ENCODE assay signal across 9 mouse cellular contexts in genomic region chr4:53218752-53219151, GRCm38 (mm10). TPM values are rescaled to one million over a fixed set of nuclear protein-coding genes. Genes with fewer than 3 reads are reported as not detected.
A peak's percentile ranks its signal among the peaks of the same experiment; 100 is the strongest.
DNase-seq lines count a peak whose midpoint lies in the region; TF ChIP-seq lines count a peak whose summit lies in the region.
"Had no signal": no experiment of that assay in that cellular context is flagged by ENCODE, and none has a peak within 500 bp of the region (broad histone marks: within the 10 kb centered on the region; RNA-seq: fewer than 3 reads in every experiment).

No protein-coding gene starts in this region.

- H3K27ac ChIP-seq in gastrocnemius, adult 2 months = peak overlapping the region; percentile 80
- H3K27ac ChIP-seq in left cerebral cortex, adult 2 months = peak overlapping the region; percentile 92
- H3K27ac ChIP-seq in olfactory bulb, adult 2 months (ENCODE audit: insufficient read depth, low read depth, low read length) = peak overlapping the region; percentile 80
- H3K27ac ChIP-seq: liver, embryonic 15.5 days had no signal

- DNase-seq in gastrocnemius, adult 2 months = peak; percentile 41
- no peak for DNase-seq in gastrocnemius, postnatal 4 days (ENCODE audit: low spot score in 2 of 2)
- peak; percentile 84 for DNase-seq in brain, adult 2 months (ENCODE audit: low read depth, low spot score)
- DNase-seq in frontal cortex, postnatal 10 days (ENCODE audit: low spot score in 2 of 2) = peak; percentile 43 to 62
- peak; percentile 25 to 27 for DNase-seq in left cerebral cortex, adult 2 months (ENCODE audit: extremely low spot score in 1 of 2, low spot score in 2 of 2)
- no peak for DNase-seq in urinary bladder, postnatal 36 days (ENCODE audit: low spot score in 2 of 2)
- no peak for DNase-seq in spleen, adult 18-20 months

- H3K4me3 ChIP-seq in gastrocnemius, adult 2 months = no peak overlapping the region; the same call in 1 of the 2 replicates
- no peak overlapping the region; the same call in 1 of the 2 replicates for H3K4me3 ChIP-seq in left cerebral cortex, adult 2 months
- no peak overlapping the region for H3K4me3 ChIP-seq in olfactory bulb, adult 2 months (ENCODE audit: insufficient read depth, low read depth, low read length)

- TF ChIP-seq POLR2A in olfactory bulb, adult 2 months (IDR thresholded peaks at IDR 0.05; ENCODE audit: insufficient read depth, low read depth, low read length) = no peak

- no peak for TF ChIP-seq CTCF in gastrocnemius, adult 2 months (IDR thresholded peaks at IDR 0.05)
- no peak for TF ChIP-seq CTCF in left cerebral cortex, adult 2 months (IDR thresholded peaks at IDR 0.05)
- TF ChIP-seq CTCF in olfactory bulb, adult 2 months (IDR thresholded peaks at IDR 0.05; ENCODE audit: insufficient read depth, low read depth, low read length) = no peak

- WGBS in olfactory bulb, adult 2 months = 30% methylated on average over 7 of the region's 7 CpGs

- peaks cover 19% of the 10 kb centered on the region for H3K4me1 ChIP-seq in olfactory bulb, adult 2 months (ENCODE audit: control insufficient read depth, insufficient read depth, low read length)

- intact Hi-C loops in gastrocnemius, adult 2 months (cut with DNase I) = loop anchor here (2.0 kb wide), 2 partner anchors 22 to 46 kb away; no protein-coding TSS in a partner anchor
- intact Hi-C loops in left cerebral cortex, adult 2 months (cut with DNase I) = loop anchor here (1.0 to 2.0 kb wide), 2 partner anchors 22 to 60 kb away; partner anchors contain the start of gene Abca1

RNA-seq across cellular contexts. Expression of gene Abca1, which starts 59.1 kb away (rescaled TPM):
- total RNA-seq in gastrocnemius, adult 2 months (2021) = 1 to 10 TPM; 5.9 to 8.6 TPM
- total RNA-seq in gastrocnemius, postnatal 4 days (2021) = 10 to 100 TPM; 13.1 to 17.0 TPM
- 10 to 100 TPM; 17.0 to 19.5 TPM for total RNA-seq in left cerebral cortex, adult 2 months (2021)
- polyA plus RNA-seq in olfactory bulb, adult 2 months (2012; ENCODE audit: insufficient read depth, insufficient read length, low replicate concordance, missing spikeins) = 44.5 and 149 TPM in 2 replicates

Comparison
In these comparisons a context has a peak if more than half of its experiments do, and no peak if none do; other contexts are left out.
1. DNase-seq: peak in gastrocnemius, adult 2 months (single experiment), brain, adult 2 months (single experiment), frontal cortex, postnatal 10 days (2 of 2) and left cerebral cortex, adult 2 months (2 of 2); none in gastrocnemius, postnatal 4 days (0 of 2), urinary bladder, postnatal 36 days (0 of 2) and spleen, adult 18-20 months (0 of 2).
2. Peak in every context shown above with its lines, with median percentiles within 50 percentile points of each other: H3K27ac ChIP-seq.